Mouse (Mus musculus): ENCODE results near the gene Hs6st3.

Gene Hs6st3

DNA sequence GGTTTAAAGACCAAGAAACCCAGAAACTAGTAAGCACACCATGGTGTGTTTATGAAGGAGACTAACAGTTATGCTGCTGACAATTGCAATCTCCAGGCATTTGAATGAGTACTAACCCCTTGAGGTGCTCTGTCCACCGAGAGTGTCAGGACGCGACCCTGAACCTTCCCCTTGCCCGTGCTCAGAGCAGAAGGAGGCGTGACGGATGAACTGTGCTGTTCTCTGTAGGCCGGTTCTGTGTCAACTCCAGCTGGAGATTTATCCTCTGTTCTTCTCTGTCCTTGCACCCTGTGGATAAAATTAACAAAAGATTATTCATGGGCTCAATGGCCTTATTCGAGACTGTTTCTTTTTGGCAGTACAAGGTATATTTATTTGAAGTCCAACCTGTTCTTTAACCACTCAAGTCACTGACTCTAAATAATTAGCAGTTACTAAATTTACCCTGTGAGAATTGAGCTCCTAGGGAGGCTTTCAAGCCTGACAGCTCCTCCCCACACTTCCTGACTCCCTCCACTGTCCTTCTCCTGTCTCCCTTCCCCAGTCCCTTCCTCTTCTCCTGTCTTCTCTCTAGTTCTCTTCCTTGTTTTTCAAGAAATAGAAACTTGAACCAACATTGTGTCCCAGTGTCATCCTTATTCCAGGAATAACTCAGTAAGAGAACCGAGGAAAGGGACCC is 659.2 kb downstream of the Hs6st3 start:
- DNase-seq (ENCODE audit: low spot score) = no peak

GRCm38 (mm10) chr14:119798561-119798960 is 660.4 kb downstream of the Hs6st3 start:
- no peak for DNase-seq (ENCODE audit: low spot score)

DNA sequence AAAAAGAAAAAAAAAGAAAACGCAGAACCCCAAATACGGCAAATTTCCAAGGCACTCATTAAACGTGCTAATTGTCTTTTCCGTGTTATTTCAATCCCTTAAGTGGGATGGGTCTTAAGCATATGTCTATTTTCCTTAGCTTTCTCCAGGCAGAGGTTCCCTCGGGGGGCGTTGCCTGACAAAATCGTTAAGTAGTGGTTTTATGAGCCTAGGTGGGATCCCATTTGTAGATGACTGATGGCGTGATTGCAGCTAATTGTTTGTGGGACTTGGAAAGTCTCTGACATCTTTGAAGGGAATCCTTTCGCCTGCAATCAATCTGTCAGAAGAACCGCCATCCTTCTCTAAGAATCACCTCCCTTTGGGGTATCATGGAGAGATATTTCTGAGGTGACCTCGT is 662.7 kb downstream of the Hs6st3 start:
- no peak for DNase-seq (ENCODE audit: low spot score)

- no peak for DNase-seq (ENCODE audit: low spot score)
These were observed 675.8 kb downstream of the Hs6st3 start for GRCm38 (mm10) chr14:119813898-119814297.

- DNase-seq (ENCODE audit: low spot score) = no peak
These were observed 677.5 kb downstream of the Hs6st3 start for GRCm38 (mm10) chr14:119815616-119816015.

GRCm38 (mm10) chr14:119820562-119820961 is 682.4 kb downstream of the Hs6st3 start:
- no peak for DNase-seq (ENCODE audit: low spot score)

- no peak for DNase-seq (ENCODE audit: low spot score)
These were observed 693.2 kb downstream of the Hs6st3 start for GRCm38 (mm10) chr14:119831165-119832011.

DNA sequence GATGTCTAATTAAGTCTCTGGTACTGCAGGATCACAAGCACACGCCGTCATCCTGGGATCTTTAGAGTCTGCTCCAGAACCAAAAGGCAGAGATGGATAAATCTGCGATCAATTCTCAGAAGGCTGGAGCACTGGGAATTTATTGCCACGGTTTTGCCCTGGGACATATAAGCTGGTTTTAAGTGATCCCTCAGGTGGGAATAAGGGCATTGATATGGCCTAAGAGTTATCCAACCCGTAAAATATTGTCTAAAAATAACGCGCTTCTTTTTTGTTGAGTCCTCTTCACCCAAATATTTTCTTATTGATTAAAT is 693.8 kb downstream of the Hs6st3 start:
- no peak for DNase-seq (ENCODE audit: low spot score)

GRCm38 (mm10) chr14:119832940-119833339 is 694.8 kb downstream of the Hs6st3 start:
- DNase-seq (ENCODE audit: low spot score) = peak; percentile 24

- DNase-seq (ENCODE audit: low spot score) = peak; percentile 14
These were observed 696.0 kb downstream of the Hs6st3 start for GRCm38 (mm10) chr14:119834008-119834700.

DNA sequence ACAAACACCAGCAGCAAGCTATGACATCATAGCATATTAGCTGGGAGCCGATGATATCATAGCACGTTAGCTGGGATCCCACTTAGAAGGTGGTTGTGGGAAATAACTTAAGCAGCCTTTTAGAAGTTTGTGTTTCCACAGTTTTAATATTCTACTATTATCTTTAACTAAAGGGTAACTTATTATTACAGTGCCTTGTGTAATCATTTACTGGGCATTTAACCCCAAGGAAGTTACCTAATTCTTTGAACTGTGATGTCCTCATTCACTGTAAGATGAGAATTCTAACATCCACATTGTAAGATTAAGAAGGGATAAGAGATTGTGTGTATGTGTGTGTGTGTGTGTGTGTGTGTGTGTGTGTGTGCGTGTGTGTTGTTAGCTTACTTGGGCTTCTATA is 697.9 kb downstream of the Hs6st3 start:
- no peak for DNase-seq (ENCODE audit: low spot score)

GRCm38 (mm10) chr14:119847540-119847939 is 709.4 kb downstream of the Hs6st3 start:
- no peak for DNase-seq (ENCODE audit: low spot score)

DNA sequence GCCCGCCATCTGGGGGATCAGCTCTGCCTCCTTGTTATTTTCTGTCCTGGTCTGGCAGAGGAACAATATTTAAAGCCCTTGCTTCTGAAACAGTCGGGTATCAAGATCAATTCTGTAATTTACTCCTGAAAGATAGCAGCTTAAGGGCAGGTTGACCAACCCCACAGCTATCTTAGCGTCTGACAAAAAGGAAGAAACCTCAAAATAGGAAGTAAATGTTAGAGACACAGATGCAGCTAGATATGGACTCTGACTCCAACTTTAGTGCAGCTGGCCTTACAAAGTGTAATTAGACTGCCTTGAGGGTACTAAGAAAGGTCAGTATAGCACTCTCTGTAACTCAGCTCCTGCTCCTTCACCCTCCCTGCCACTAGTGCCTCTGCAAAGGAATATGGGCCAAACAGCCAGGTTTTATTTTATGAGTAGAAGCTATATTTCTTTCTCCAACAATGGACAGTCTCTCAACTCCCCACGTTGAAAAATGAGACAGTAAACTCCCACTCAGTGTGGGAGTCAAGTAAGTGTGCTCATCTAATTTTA is 710.7 kb downstream of the Hs6st3 start:
- DNase-seq (ENCODE audit: low spot score) = no peak

DNA sequence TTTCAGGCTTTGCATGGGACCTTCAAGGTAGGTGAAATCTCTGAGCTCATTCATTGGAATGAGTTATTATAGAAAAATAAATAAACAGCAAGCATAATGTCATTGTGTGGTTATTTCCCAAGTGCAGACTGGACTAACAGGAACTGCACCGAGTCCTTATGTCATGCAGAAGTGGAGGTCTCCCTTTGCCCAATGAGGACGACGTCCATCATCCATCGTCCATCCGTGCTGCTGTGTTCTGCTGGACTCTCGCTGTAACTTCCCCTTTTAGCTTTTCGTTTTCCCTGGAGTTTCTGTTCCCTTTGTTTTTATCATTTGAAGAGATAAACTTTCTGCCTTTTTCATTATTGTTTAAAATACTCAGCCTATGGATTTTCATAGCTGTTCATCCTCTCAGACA is 711.2 kb downstream of the Hs6st3 start:
- no peak for DNase-seq (ENCODE audit: low spot score)

DNA sequence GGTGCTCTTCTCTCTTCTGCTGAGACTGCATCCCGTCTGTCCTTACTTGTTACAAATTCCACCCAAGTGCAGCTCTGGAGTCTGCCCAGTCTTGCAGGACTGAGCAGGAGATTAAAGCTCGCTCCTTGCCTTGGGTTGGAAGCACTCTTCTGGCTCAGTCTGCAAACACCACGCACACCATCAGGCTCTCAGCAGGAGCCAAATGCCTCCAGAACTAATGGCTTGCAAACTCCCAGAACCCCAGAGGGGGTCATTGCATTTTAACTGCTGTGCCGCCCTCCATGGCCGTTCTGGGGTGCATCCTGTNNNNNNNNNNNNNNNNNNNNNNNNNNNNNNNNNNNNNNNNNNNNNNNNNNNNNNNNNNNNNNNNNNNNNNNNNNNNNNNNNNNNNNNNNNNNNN is 714.0 kb downstream of the Hs6st3 start:
- no peak for DNase-seq (ENCODE audit: low spot score)

DNA sequence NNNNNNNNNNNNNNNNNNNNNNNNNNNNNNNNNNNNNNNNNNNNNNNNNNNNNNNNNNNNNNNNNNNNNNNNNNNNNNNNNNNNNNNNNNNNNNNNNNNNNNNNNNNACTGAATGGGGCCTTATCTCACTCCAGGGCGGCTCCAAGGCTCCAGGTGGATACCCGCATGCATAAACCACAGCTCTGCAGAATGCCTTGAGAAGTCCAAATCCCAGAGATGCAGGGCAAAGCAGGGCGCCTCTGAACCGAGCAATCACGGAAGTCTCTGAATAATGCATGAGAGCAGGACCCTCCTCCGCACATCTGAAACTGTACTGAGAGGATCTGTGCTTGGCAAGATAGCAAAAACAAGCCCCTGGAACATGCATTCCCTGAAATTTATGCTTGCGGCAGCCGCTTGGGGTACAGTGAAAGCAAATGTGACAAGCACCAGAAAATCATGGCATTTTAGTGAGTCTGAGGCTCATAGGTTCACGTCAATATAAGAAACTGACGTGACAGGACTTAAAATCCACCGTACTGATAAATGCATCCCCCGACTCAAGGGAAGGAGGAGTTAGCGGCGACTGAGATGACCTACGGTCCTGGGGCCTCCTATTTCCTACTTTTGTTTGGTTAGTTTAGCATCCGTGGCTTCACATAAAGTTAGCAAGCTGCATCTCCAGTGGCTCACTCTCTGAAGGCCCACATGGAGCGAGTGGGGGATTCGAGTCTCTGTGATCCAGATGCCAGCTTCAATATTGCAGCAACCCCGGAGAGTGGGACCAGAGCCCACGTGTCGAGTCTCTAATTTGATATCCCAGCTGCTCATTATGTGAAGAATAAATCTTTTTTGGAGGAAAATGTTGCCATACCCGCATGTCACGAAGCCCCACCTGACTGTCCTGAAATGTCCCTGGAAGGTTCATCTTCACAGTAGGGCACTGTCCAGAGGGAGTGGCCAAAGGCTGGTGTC is 719.5 kb downstream of the Hs6st3 start:
- no peak for DNase-seq (ENCODE audit: low spot score)

- no peak for DNase-seq (ENCODE audit: low spot score)
These were observed 735.5 kb downstream of the Hs6st3 start for GRCm38 (mm10) chr14:119873617-119874016.

DNA sequence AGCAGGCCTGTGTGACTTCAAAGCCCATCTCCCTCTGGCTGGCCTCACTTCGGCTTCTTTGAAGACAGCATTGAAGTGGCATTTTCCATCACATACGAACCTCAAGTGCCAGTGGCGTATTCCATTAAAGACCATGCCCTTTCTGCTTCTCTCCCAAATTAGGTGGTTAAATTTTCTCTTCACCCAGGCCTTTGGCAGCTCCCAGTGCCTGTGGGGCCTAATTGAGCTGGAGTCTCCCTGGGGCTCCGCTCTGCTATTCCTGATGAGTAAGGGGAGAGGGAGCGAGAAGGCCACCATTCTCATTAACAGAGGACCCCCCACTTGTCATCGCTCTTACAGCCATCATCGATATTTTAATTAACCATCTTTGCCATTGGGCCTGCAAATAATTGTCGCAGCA is 754.8 kb downstream of the Hs6st3 start:
- DNase-seq (ENCODE audit: low spot score) = no peak

DNA sequence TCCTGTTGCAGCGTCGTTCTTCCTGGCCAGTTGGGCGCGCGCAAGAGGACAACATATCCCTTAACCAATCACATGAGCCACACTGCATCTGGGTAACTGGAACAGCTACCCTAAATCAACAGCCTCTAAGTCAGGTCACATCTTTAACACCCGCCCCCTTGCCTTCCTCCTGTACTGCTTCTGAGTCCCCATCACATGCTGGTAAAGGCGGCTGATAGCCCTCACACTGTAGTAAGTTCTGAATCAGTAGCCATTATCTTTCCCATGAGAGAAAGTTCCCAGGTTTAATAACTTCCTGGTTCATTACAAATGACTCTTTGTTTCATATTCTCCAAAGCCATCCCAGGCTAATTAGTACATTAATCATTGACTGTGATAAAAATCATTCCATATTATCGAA is 757.0 kb downstream of the Hs6st3 start:
- DNase-seq (ENCODE audit: low spot score) = no peak

DNA sequence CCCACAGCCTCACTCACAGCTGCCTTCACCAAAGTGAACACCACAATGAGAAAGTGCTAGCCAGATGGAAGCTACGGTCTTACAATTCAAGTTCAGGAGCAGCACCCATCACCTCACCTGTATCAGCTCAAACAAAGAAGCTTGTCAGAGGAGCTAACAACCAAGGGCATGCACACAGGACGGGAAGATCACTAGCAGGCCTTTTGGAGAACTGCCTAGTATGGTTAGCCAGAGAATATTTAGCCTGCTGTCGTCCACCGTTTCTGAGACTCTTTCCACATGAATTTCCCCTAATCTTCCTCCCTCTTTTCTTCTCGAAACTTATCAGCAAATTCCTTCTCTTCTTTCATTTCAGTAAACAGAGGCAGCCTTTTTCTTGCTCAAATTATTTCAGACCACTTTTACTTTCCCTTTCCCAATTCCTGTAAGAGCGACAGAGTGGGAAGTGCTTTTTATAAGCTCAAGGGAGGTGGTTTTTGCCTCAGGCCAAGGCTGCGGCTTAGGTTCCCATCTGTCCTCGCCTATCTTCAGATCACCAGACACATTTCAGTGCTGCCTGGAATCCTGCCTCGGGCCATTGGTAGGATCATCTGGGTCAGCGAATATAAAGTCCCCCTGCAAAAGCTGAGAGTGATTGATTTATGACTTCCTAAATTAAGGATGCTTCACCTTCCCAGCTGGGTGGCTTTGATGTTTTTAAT is 757.8 kb downstream of the Hs6st3 start:
- DNase-seq (ENCODE audit: low spot score) = no peak

DNA sequence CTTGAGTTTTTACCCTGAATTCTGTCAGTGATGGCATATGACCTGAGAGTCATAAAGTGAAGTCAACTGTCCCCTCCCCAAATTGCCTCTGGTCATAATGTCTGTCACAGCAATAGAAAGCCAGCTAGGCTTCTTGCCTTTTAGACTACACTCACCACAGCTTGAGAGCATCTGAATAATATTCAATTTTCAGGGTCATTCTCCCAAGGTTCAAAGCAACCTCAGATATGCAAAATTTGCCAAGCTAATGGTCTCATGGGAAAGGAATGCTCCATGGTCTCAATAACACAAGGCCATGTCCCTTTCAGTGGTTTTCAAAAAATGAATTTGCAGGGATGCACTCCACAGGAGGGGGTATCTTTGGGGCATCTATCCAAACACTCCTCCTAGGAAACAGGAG is 764.3 kb downstream of the Hs6st3 start:
- no peak for DNase-seq (ENCODE audit: low spot score)

Data from lung, postnatal 25 days (tissue).